Mouse (Mus musculus) E14TG2a.4 (cell line): Measurements from ENCODE around the gene Rpl37a.

Source experiments
- CTCF ChIP-seq: conservative IDR thresholded peaks from 2 replicates; pipeline ENCODE4 v1.5.1; 2014; ENCODE audit warnings: low read length
- NANOG ChIP-seq: IDR thresholded peaks from 2 replicates; pipeline ENCODE4 v1.6.1; 2014; ENCODE audit warnings: borderline replicate concordance, low read length, mixed read lengths
- POU5F1 ChIP-seq: IDR thresholded peaks from 2 replicates; pipeline ENCODE4 v1.6.1; 2014; ENCODE audit warnings: low read length, borderline replicate concordance

GRCm38 (mm10) chr1:72718846-72719245 lies 7.8 kb downstream of the Rpl37a start:
- TF ChIP-seq CTCF (peak; percentile 89), NANOG (no peak), POU5F1 (no peak)
